In genomic region chr3:107332960-107333380, GRCm38 (mm10) we compare ENCODE assay signal across 1 mouse cellular context.
TF ChIP-seq lines count a peak whose summit lies in the region.

No protein-coding gene starts in this region.

TF ChIP-seq in CH12.LX, 34 proteins besides CTCF, POLR2A, EP300 and RAD21 (continued from another document):
- TF ChIP-seq MAZ (IDR thresholded peaks at IDR 0.05; ENCODE audit: low read depth, low read length) (no peak), NELFE (IDR thresholded peaks at IDR 0.05; ENCODE audit: low read depth, low read length) (peak; percentile 81), USF2 (conservative IDR thresholded peaks at IDR 0.05; ENCODE audit: low read depth, low read length) (peak; percentile 90), UBTF (IDR thresholded peaks at IDR 0.05; ENCODE audit: low read depth, low read length) (no peak), POLR2AphosphoS2 (IDR thresholded peaks at IDR 0.05; ENCODE audit: low read depth, low read length) (no peak), NRF1 (IDR thresholded peaks at IDR 0.05; ENCODE audit: low read depth, low read length) (peak; percentile 44), USF1 (IDR thresholded peaks at IDR 0.05; ENCODE audit: low read depth, low read length) (peak; percentile 93), TBP (conservative IDR thresholded peaks at IDR 0.05; ENCODE audit: low read depth, low read length) (peak; percentile 82; the same call in 1 of the 2 replicates), MXI1 (IDR thresholded peaks at IDR 0.05; ENCODE audit: low read depth, low read length) (peak; percentile 11; the same call in 1 of the 2 replicates), MYC (IDR thresholded peaks at IDR 0.05; ENCODE audit: low read depth, low read length) (no peak), E2F4 (IDR thresholded peaks at IDR 0.05; ENCODE audit: insufficient replicate concordance, low read depth, low read length) (peak; percentile 93), TCF12 (IDR thresholded peaks at IDR 0.05; ENCODE audit: low read depth, low read length) (peak; percentile 95), ZMIZ1 (IDR thresholded peaks at IDR 0.05; ENCODE audit: low read depth, low read length) (peak; percentile 90; the same call in 1 of the 2 replicates)
